Mouse (Mus musculus): ENCODE results near the gene Mvb12b. TPM values are rescaled to one million over a fixed set of nuclear protein-coding genes. Genes with fewer than 3 reads are reported as not detected.
"Not testable (repeated sequence)": the region's sequence is repeated elsewhere in the genome, so short reads cannot be mapped to it uniquely, and the experiment has no call there.

Gene Mvb12b
- 10 to 100 TPM; 17.4 to 23.0 TPM for total RNA-seq (2021)
- long read RNA-seq, experiment 1, full-length matches to known transcripts: 2 of 6 reads
- long read RNA-seq, experiment 1, partial matches to known transcripts: 1 of 6 reads
- long read RNA-seq, experiment 1, other reads (novel, unspliced or antisense): 3 of 6 reads
- long read RNA-seq, experiment 2, full-length matches to known transcripts: 3 of 5 reads
- long read RNA-seq, experiment 2, partial matches to known transcripts: 0 of 5 reads
- long read RNA-seq, experiment 2, other reads (novel, unspliced or antisense): 2 of 5 reads

- DNase-seq: peak; percentile 79
These were observed at the start of gene Mvb12b for GRCm38 (mm10) chr2:33887328-33888099. TSS of gene Mvb12b (minus strand) at chr2:33887946.

- DNase-seq: no peak
These were observed 48.0 kb upstream of the Mvb12b start for GRCm38 (mm10) chr2:33935756-33936155.

- no peak for DNase-seq
These were observed 46.1 kb upstream of the Mvb12b start for GRCm38 (mm10) chr2:33933606-33934510.

GRCm38 (mm10) chr2:33931161-33931560 is 43.4 kb upstream of the Mvb12b start:
- DNase-seq: no peak

GRCm38 (mm10) chr2:33925288-33925687 is 37.5 kb upstream of the Mvb12b start:
- no peak for DNase-seq

- DNase-seq: no peak
These were observed 35.7 kb upstream of the Mvb12b start for GRCm38 (mm10) chr2:33923482-33923881.

GRCm38 (mm10) chr2:33922466-33922865 is 34.7 kb upstream of the Mvb12b start:
- DNase-seq: no peak

- peak; percentile 8 for DNase-seq
These were observed 32.3 kb upstream of the Mvb12b start for GRCm38 (mm10) chr2:33919934-33920615.

GRCm38 (mm10) chr2:33918824-33919223 is 31.1 kb upstream of the Mvb12b start:
- no peak for DNase-seq

- peak; percentile 64 for DNase-seq
These were observed 30.6 kb upstream of the Mvb12b start for GRCm38 (mm10) chr2:33918318-33918717.

- no peak for DNase-seq
These were observed 28.9 kb upstream of the Mvb12b start for GRCm38 (mm10) chr2:33916603-33917002.

GRCm38 (mm10) chr2:33914998-33915397 is 27.3 kb upstream of the Mvb12b start:
- DNase-seq: no peak

GRCm38 (mm10) chr2:33914334-33914733 is 26.6 kb upstream of the Mvb12b start:
- DNase-seq: no peak

GRCm38 (mm10) chr2:33913598-33913997 is 25.9 kb upstream of the Mvb12b start:
- not testable (repeated sequence) for DNase-seq

- DNase-seq: no peak
These were observed 25.0 kb upstream of the Mvb12b start for GRCm38 (mm10) chr2:33912741-33913140.

GRCm38 (mm10) chr2:33908374-33908773 is 20.6 kb upstream of the Mvb12b start:
- peak; percentile 8 for DNase-seq

GRCm38 (mm10) chr2:33907174-33907573 is 19.4 kb upstream of the Mvb12b start:
- DNase-seq: no peak

GRCm38 (mm10) chr2:33895829-33896228 is 8.1 kb upstream of the Mvb12b start:
- DNase-seq: no peak

GRCm38 (mm10) chr2:33893151-33893550 is 5.4 kb upstream of the Mvb12b start:
- DNase-seq: no peak

GRCm38 (mm10) chr2:33892354-33892753 is 4.6 kb upstream of the Mvb12b start:
- DNase-seq: no peak

GRCm38 (mm10) chr2:33888100-33888385 is 297 bp upstream of the Mvb12b start:
- DNase-seq: no peak
